Mouse (Mus musculus) midbrain, embryonic 12.5 days (tissue): ENCODE measurements around the gene Tmem274. TPM values are rescaled to one million over a fixed set of nuclear protein-coding genes. Genes with fewer than 3 reads are reported as not detected.

Experiments
- ATAC-seq: fragments of 200-750 bp; cut with Nextera tagmentation; 2 replicates; pipeline ENCODE4 v1.8.0; 2017; ENCODE audit warnings: low read depth, moderate TSS enrichment, moderate library complexity; ENCODE audit not compliant: low FRiP score
- H3K27ac ChIP-seq: fragments of 300-500 bp; sonication (generic); replicated peaks from 2 replicates; pipeline ENCODE4 v1.5.1; 2016; ENCODE audit warnings: mild to moderate bottlenecking
- H3K27me3 ChIP-seq: fragments of 300-500 bp; sonication (generic); 2 replicates; pipeline ENCODE4 v1.6.1; 2016; ENCODE audit warnings: mild to moderate bottlenecking
- H3K36me3 ChIP-seq: fragments of 300-500 bp; sonication (generic); 2 replicates; pipeline ENCODE4 v1.6.1; 2016
- H3K4me1 ChIP-seq: fragments of 300-500 bp; sonication (generic); 2 replicates; pipeline ENCODE4 v1.6.1; 2016
- H3K4me2 ChIP-seq: fragments of 300-500 bp; sonication (generic); replicated peaks from 2 replicates; pipeline ENCODE4 v1.6.1; 2016; ENCODE audit warnings: mild to moderate bottlenecking, moderate library complexity
- H3K4me3 ChIP-seq: fragments of 300-500 bp; sonication (generic); 2 replicates; pipeline ENCODE4 v1.5.1; 2016; ENCODE audit warnings: mild to moderate bottlenecking
- H3K9ac ChIP-seq: fragments of 300-500 bp; sonication (generic); replicated peaks from 2 replicates; pipeline ENCODE4 v1.6.1; 2016; ENCODE audit warnings: mild to moderate bottlenecking, moderate library complexity
- H3K9me3 ChIP-seq: fragments of 300-500 bp; sonication (generic); 2 replicates; pipeline ENCODE4 v1.6.1; 2016; ENCODE audit warnings: mild to moderate bottlenecking
- WGBS: fragments of 180-500 bp; shearing (Covaris S2); methylation state at CpG from one replicate; pipeline ENCODE4 v1.1.7; 2016; 5-methylcytosine and 5-hydroxymethylcytosine counted together
- polyA plus RNA-seq: library from polyadenylated mRNA; unstranded; fragments of >200 nt; fragmentation: Nextera tagmentation; extraction: Ambion mirVana; gene quantifications from 2 replicates; pipeline ENCODE4 v1.2.1, GENCODE M21; 2016

Gene Tmem274
- polyA plus RNA-seq, 1 experiment from 2014 or later = 0.31 TPM

- Histone ChIP-seq H3K4me1 (peaks cover 16% of the 10 kb centered on the region), H3K4me3 (peak within 1 kb of the TSS; percentile 87), H3K4me2 (peak within 1 kb of the TSS; percentile 85), H3K9ac (peak within 1 kb of the TSS; percentile 77), H3K9me3 (no peaks in the 10 kb centered on the region), H3K27ac (peak within 1 kb of the TSS; percentile 63), H3K36me3 (peaks cover 37% of the 10 kb centered on the region), H3K27me3 (no peaks in the 10 kb centered on the region)
- WGBS = under 1% methylated on average over 59 of the region's 60 CpGs
- ATAC-seq = peak; percentile 99
Observed at GRCm38 (mm10) chr4:149485053-149485824, 8.1 kb downstream of the Tmem274 start, which contains the start of the genes Nmnat1 and Lzic. Gene Nmnat1, minus strand, starts transcription at chr4:149485202. Gene Lzic, plus strand, starts transcription at chr4:149485229.

- Histone ChIP-seq H3K27ac (peak overlapping the region; percentile 63; the same call in 1 of the 2 replicates), H3K4me3 (peak overlapping the region; percentile 87), H3K9ac (peak overlapping the region; percentile 77), H3K9me3 (no peaks in the 10 kb centered on the region), H3K4me2 (peak overlapping the region; percentile 85), H3K27me3 (no peaks in the 10 kb centered on the region), H3K36me3 (peaks cover 40% of the 10 kb centered on the region), H3K4me1 (peaks cover 16% of the 10 kb centered on the region)
- no peak for ATAC-seq
- under 1% methylated on average over 10 of the region's 10 CpGs for WGBS
Observed at GRCm38 (mm10) chr4:149485825-149486206, 8.6 kb downstream of the Tmem274 start.

- Histone ChIP-seq H3K9me3 (no peaks in the 10 kb centered on the region), H3K9ac (no peak overlapping the region), H3K36me3 (peaks cover 54% of the 10 kb centered on the region), H3K4me1 (peaks cover 16% of the 10 kb centered on the region), H3K27me3 (no peaks in the 10 kb centered on the region), H3K4me2 (no peak overlapping the region), H3K27ac (no peak overlapping the region), H3K4me3 (no peak overlapping the region)
- WGBS = 96% methylated on average over 12 of the region's 12 CpGs
- no peak for ATAC-seq
Observed at GRCm38 (mm10) chr4:149487729-149488128, 10.6 kb downstream of the Tmem274 start.

- WGBS = 97% methylated on average over 14 of the region's 14 CpGs
- Histone ChIP-seq H3K4me1 (peaks cover 10% of the 10 kb centered on the region), H3K36me3 (peaks cover 71% of the 10 kb centered on the region), H3K4me3 (no peak overlapping the region), H3K9me3 (no peaks in the 10 kb centered on the region), H3K27ac (no peak overlapping the region), H3K4me2 (no peak overlapping the region), H3K9ac (no peak overlapping the region), H3K27me3 (no peaks in the 10 kb centered on the region)
- ATAC-seq = no peak
Observed at GRCm38 (mm10) chr4:149489415-149490240, 12.4 kb downstream of the Tmem274 start.

- 96% methylated on average over 3 of the region's 3 CpGs for WGBS
- Histone ChIP-seq H3K27me3 (no peaks in the 10 kb centered on the region), H3K4me2 (no peak overlapping the region), H3K4me1 (peaks cover 12% of the 10 kb centered on the region), H3K4me3 (no peak overlapping the region), H3K9me3 (no peaks in the 10 kb centered on the region), H3K36me3 (peaks cover 81% of the 10 kb centered on the region), H3K27ac (no peak overlapping the region), H3K9ac (no peak overlapping the region)
- ATAC-seq = no peak
Observed at GRCm38 (mm10) chr4:149491151-149491550, 14.0 kb downstream of the Tmem274 start.

- H3K4me1 ChIP-seq = peaks cover 12% of the 10 kb centered on the region; the same call in 1 of the 2 replicates
- 0% methylated on average over 2 of the region's 2 CpGs for WGBS
- no peak overlapping the region for H3K4me3 ChIP-seq
- peak; percentile 79 for ATAC-seq
- peaks cover 64% of the 10 kb centered on the region for H3K36me3 ChIP-seq
- no peaks in the 10 kb centered on the region for H3K9me3 ChIP-seq
- H3K27ac ChIP-seq = peak overlapping the region; percentile 56
- no peaks in the 10 kb centered on the region for H3K27me3 ChIP-seq
- no peak overlapping the region for H3K9ac ChIP-seq
- H3K4me2 ChIP-seq = no peak overlapping the region
Observed at GRCm38 (mm10) chr4:149496612-149497011, 19.4 kb downstream of the Tmem274 start.

GRCm38 (mm10) chr4:149498901-149499300 lies 21.7 kb downstream of the Tmem274 start:
- no peaks in the 10 kb centered on the region for H3K27me3 ChIP-seq
- H3K4me1 ChIP-seq = peaks cover 12% of the 10 kb centered on the region; the same call in 1 of the 2 replicates
- H3K9ac ChIP-seq = no peak overlapping the region
- ATAC-seq = no peak
- H3K36me3 ChIP-seq = peaks cover 58% of the 10 kb centered on the region
- no peak overlapping the region for H3K4me2 ChIP-seq
- no peak overlapping the region for H3K27ac ChIP-seq
- H3K4me3 ChIP-seq = no peak overlapping the region
- WGBS = 76% methylated on average over 8 of the region's 8 CpGs
- no peaks in the 10 kb centered on the region for H3K9me3 ChIP-seq

- H3K27ac ChIP-seq = no peak overlapping the region
Observed at GRCm38 (mm10) chr4:149499790-149500189, 22.6 kb downstream of the Tmem274 start.

GRCm38 (mm10) chr4:149504363-149504762 lies 27.2 kb downstream of the Tmem274 start:
- no peak for ATAC-seq
- Histone ChIP-seq H3K27ac (peak overlapping the region; percentile 15; the same call in 1 of the 2 replicates), H3K9me3 (no peaks in the 10 kb centered on the region), H3K9ac (no peak overlapping the region), H3K4me3 (no peak overlapping the region), H3K36me3 (peaks cover 22% of the 10 kb centered on the region), H3K4me1 (peaks cover 9% of the 10 kb centered on the region; the same call in 1 of the 2 replicates), H3K27me3 (no peaks in the 10 kb centered on the region), H3K4me2 (no peak overlapping the region)
- WGBS = 88% methylated on average over 5 of the region's 5 CpGs

More at GRCm38 (mm10) chr4:149499790-149500189, 22.6 kb downstream of the Tmem274 start:
- H3K4me2 ChIP-seq = no peak overlapping the region
- H3K9ac ChIP-seq = no peak overlapping the region
- peaks cover 49% of the 10 kb centered on the region for H3K36me3 ChIP-seq
- WGBS = 82% methylated on average over 5 of the region's 5 CpGs
- no peak for ATAC-seq
- H3K9me3 ChIP-seq = no peaks in the 10 kb centered on the region
- H3K4me3 ChIP-seq = no peak overlapping the region
- peaks cover 16% of the 10 kb centered on the region; the same call in 1 of the 2 replicates for H3K4me1 ChIP-seq
- no peaks in the 10 kb centered on the region for H3K27me3 ChIP-seq

GRCm38 (mm10) chr4:149504858-149505257 lies 27.7 kb downstream of the Tmem274 start:
- no peaks in the 10 kb centered on the region for H3K9me3 ChIP-seq
- H3K4me1 ChIP-seq = peaks cover 9% of the 10 kb centered on the region; the same call in 1 of the 2 replicates
- WGBS = 39% methylated on average over 3 of the region's 3 CpGs
- no peak overlapping the region for H3K9ac ChIP-seq
- H3K4me3 ChIP-seq = no peak overlapping the region
- H3K27me3 ChIP-seq = no peaks in the 10 kb centered on the region
- H3K4me2 ChIP-seq = no peak overlapping the region
- H3K27ac ChIP-seq = 0 out of 2 replicates have a peak overlapping the region, but pooled peaks have one; percentile 15
- ATAC-seq = no peak
- peaks cover 19% of the 10 kb centered on the region for H3K36me3 ChIP-seq

GRCm38 (mm10) chr4:149505261-149505967 lies 28.2 kb downstream of the Tmem274 start:
- Histone ChIP-seq H3K36me3 (peaks cover 17% of the 10 kb centered on the region), H3K4me3 (no peak overlapping the region), H3K9ac (no peak overlapping the region), H3K27ac (no peak overlapping the region), H3K9me3 (no peaks in the 10 kb centered on the region), H3K27me3 (no peaks in the 10 kb centered on the region), H3K4me1 (peaks cover 9% of the 10 kb centered on the region; the same call in 1 of the 2 replicates), H3K4me2 (no peak overlapping the region)
- ATAC-seq = no peak
- WGBS = 52% methylated on average over 15 of the region's 15 CpGs
